Mouse (Mus musculus): ENCODE results near the gene Echdc3.

- TF ChIP-seq CTCF (IDR thresholded peaks at IDR 0.05) (no peak), EP300 (IDR thresholded peaks at IDR 0.05) (no peak)
Observed at GRCm38 (mm10) chr2:6260661-6261060, 47.8 kb upstream of the Echdc3 start.
